Mouse (Mus musculus): ENCODE results near the gene Mef2c. TPM values are rescaled to one million over a fixed set of nuclear protein-coding genes. Genes with fewer than 3 reads are reported as not detected.

Mef2c gene
- polyA plus RNA-seq, 1 experiment from 2014 or later: 13.0 TPM

DNA sequence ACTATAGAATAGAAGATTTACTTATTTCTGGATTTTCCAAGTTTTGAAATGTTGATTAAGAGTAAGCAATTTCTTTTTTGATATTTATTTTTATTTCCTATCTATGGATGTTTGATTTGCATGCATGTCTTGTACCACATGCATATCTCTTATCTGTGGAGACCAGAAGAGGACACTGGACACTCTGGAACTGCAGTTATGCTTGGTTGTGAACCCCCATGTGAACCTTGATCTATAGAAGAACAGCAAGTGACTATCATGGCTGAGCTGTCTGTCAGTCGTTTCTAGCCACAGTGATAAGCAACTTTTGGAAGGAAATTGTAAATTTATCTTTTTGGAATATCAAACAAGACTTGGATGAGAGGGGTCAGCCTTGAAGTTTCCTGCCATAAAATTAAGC is 48.2 kb downstream of the Mef2c start:
- Histone ChIP-seq H3K27me3 (ENCODE audit: control insufficient read depth, insufficient read depth, low read depth, low read length) (no peaks in the 10 kb centered on the region), H3K9me3 (replicated peaks; ENCODE audit: control insufficient read depth, low read length) (no peaks in the 10 kb centered on the region), H3K9ac (ENCODE audit: low read depth, low read length) (no peak overlapping the region), H3K4me2 (ENCODE audit: low read depth, low read length) (no peak overlapping the region), H3K4me3 (ENCODE audit: low read depth, low read length) (no peak overlapping the region), H3K4me1 (ENCODE audit: control insufficient read depth, low read depth, low read length) (no peaks in the 10 kb centered on the region; the same call in 1 of the 2 replicates), H3K27ac (ENCODE audit: low read length) (no peak overlapping the region), H3K36me3 (ENCODE audit: control insufficient read depth, insufficient read depth) (no peaks in the 10 kb centered on the region)
- WGBS (ENCODE audit: insufficient replicate concordance): 8% methylated on average over 1 of the region's 1 CpGs
- peak; percentile 78 for ATAC-seq (ENCODE audit: low read depth)

DNA sequence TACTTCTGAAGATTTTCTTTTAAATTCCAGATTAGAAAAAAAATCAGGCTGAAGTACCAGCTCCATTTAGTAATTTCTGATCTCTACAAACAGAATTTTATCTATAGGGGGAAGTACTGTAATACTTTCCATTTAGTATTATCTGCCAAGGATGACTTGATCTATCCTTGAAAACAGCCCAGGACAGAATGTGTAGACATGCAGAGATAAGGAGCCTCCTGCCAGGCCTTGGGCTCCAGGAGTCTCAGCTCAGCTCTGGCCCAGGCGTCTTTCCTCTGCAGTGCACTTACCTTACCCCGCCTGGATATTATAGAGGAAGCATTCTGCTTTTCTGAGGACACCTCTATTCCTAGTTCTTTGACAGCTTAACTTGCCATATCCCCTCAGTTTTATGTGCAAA is 59.4 kb downstream of the Mef2c start:
- Histone ChIP-seq H3K9me3 (replicated peaks; ENCODE audit: control insufficient read depth, low read length) (no peaks in the 10 kb centered on the region), H3K36me3 (ENCODE audit: control insufficient read depth, insufficient read depth) (no peaks in the 10 kb centered on the region), H3K9ac (ENCODE audit: low read depth, low read length) (no peak overlapping the region), H3K4me1 (ENCODE audit: control insufficient read depth, low read depth, low read length) (no peaks in the 10 kb centered on the region; the same call in 1 of the 2 replicates), H3K27me3 (ENCODE audit: control insufficient read depth, insufficient read depth, low read depth, low read length) (no peaks in the 10 kb centered on the region), H3K4me2 (ENCODE audit: low read depth, low read length) (no peak overlapping the region), H3K27ac (ENCODE audit: low read length) (no peak overlapping the region), H3K4me3 (ENCODE audit: low read depth, low read length) (no peak overlapping the region)
- WGBS (ENCODE audit: insufficient replicate concordance): 36% methylated on average over 2 of the region's 2 CpGs
- ATAC-seq (ENCODE audit: low read depth): peak; percentile 56; the same call in 1 of the 2 replicates

DNA sequence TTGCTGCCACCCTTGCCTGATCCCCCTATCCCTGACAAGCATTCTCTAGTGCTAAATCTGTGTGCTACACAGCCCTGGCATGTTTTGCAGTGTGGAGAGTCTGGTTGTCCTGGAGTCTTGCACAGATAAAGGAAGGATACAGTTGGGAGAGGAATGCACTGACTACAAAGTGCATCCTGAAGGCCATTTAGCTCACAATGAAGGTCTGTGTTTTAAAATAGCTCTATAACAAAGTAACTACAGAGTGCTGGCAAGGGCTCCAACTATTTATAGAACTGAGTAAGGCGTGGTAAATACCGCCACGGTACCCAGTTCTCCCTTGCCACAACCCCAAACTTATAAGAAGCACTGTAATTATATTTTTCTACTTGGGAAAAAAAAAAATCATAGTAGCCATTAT is 61.9 kb downstream of the Mef2c start:
- H3K27me3 ChIP-seq (ENCODE audit: control insufficient read depth, insufficient read depth, low read depth, low read length): no peaks in the 10 kb centered on the region
- H3K4me1 ChIP-seq (ENCODE audit: control insufficient read depth, low read depth, low read length): peaks cover 3% of the 10 kb centered on the region
- ATAC-seq (ENCODE audit: low read depth): no peak
- H3K4me2 ChIP-seq (ENCODE audit: low read depth, low read length): no peak overlapping the region
- no peak overlapping the region for H3K27ac ChIP-seq (ENCODE audit: low read length)
- H3K9ac ChIP-seq (ENCODE audit: low read depth, low read length): no peak overlapping the region
- 33% methylated on average over 3 of the region's 3 CpGs for WGBS (ENCODE audit: insufficient replicate concordance)
- no peak overlapping the region for H3K4me3 ChIP-seq (ENCODE audit: low read depth, low read length)
- no peaks in the 10 kb centered on the region for H3K9me3 ChIP-seq (replicated peaks; ENCODE audit: control insufficient read depth, low read length)
- H3K36me3 ChIP-seq (ENCODE audit: control insufficient read depth, insufficient read depth): no peaks in the 10 kb centered on the region

DNA sequence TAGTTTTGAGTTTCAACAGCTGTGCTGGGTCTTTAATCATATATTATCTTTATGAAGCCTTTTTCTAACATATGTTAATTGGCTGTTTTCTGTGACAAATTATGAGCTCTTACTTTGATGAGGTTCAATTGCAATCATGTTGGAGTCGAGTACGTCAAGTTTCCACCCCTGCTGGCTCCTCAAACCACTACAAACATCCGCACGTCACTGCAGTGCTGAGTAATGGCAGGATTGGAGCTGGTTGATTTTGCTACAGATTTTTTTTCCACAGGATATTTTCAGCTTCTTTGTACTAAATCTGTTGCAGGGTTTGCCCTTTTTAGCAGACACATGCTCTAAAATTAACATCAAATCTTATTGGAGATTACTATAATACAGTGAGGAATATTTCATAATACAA is 62.3 kb downstream of the Mef2c start:
- 48% methylated on average over 4 of the region's 4 CpGs for WGBS (ENCODE audit: insufficient replicate concordance)

DNA sequence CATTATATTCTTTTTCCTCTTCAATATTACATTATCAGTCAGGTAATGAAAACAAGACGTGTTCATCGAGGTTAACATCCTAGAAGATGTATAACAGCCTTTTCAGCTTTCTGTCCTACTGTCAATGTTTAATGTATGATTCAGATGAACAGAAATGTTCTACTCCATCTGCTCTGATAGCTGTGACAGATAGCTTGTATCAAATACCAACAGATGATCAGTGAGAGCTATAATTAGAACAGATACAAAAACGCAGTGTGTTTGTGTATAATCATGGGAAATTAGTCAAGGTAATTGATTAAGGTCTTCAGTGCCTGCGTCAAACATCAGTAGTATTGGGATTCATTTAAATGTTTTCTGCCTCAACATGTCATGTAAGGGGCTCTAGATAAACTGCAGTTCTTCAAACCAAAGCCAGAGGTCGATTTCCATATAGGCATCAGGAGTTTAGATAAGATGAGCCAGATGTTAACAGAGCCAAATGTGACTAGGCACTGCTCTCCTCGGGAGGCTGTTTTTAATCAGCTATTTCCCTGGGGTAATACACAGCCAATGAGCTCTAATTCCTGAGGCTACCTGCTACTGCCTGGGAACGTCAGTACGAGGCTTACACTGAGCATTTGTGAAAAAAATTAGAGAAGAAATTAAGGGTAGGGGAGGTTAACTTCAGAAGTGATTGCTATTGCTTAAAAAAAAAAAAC is 63.1 kb downstream of the Mef2c start:
- 48% methylated on average over 8 of the region's 8 CpGs for WGBS (ENCODE audit: insufficient replicate concordance)

More for the DNA sequence above, 62.3 kb downstream of the Mef2c start:
- no peak for ATAC-seq (ENCODE audit: low read depth)
- H3K27me3 ChIP-seq (ENCODE audit: control insufficient read depth, insufficient read depth, low read depth, low read length): no peaks in the 10 kb centered on the region
- H3K4me1 ChIP-seq (ENCODE audit: control insufficient read depth, low read depth, low read length): peaks cover 3% of the 10 kb centered on the region
- no peak overlapping the region for H3K9ac ChIP-seq (ENCODE audit: low read depth, low read length)
- H3K27ac ChIP-seq (ENCODE audit: low read length): no peak overlapping the region
- H3K4me3 ChIP-seq (ENCODE audit: low read depth, low read length): no peak overlapping the region
- H3K36me3 ChIP-seq (ENCODE audit: control insufficient read depth, insufficient read depth): no peaks in the 10 kb centered on the region
- no peak overlapping the region for H3K4me2 ChIP-seq (ENCODE audit: low read depth, low read length)
- no peaks in the 10 kb centered on the region for H3K9me3 ChIP-seq (replicated peaks; ENCODE audit: control insufficient read depth, low read length)

DNA sequence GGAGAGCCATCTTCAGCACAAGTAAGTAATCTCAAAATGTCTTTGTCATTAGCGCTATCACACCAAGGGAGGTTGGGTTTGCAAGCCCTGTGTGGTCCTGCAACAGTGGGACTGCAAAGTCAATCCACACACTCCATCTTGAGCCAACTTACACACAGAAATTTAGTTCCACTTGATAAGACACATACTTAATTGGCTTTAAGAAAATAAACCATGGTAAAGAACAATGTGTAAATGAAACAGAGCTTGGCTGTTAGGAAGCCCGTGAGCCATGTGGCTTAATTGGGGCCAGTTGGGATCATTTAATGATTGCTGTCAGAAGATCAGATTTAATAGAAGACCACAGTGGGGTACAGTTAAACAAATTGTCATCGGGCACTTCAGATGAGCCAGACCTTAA is 63.8 kb downstream of the Mef2c start:
- Histone ChIP-seq H3K4me1 (ENCODE audit: control insufficient read depth, low read depth, low read length) (peaks cover 5% of the 10 kb centered on the region), H3K4me3 (ENCODE audit: low read depth, low read length) (no peak overlapping the region), H3K36me3 (ENCODE audit: control insufficient read depth, insufficient read depth) (no peaks in the 10 kb centered on the region), H3K27ac (ENCODE audit: low read length) (no peak overlapping the region), H3K9me3 (replicated peaks; ENCODE audit: control insufficient read depth, low read length) (no peaks in the 10 kb centered on the region), H3K4me2 (ENCODE audit: low read depth, low read length) (no peak overlapping the region), H3K27me3 (ENCODE audit: control insufficient read depth, insufficient read depth, low read depth, low read length) (no peaks in the 10 kb centered on the region), H3K9ac (ENCODE audit: low read depth, low read length) (no peak overlapping the region)
- ATAC-seq (ENCODE audit: low read depth): no peak
- WGBS (ENCODE audit: insufficient replicate concordance): 68% methylated on average over 3 of the region's 3 CpGs

More for the DNA sequence above, 63.1 kb downstream of the Mef2c start:
- Histone ChIP-seq H3K9ac (ENCODE audit: low read depth, low read length) (no peak overlapping the region), H3K4me1 (ENCODE audit: control insufficient read depth, low read depth, low read length) (peaks cover 3% of the 10 kb centered on the region), H3K9me3 (replicated peaks; ENCODE audit: control insufficient read depth, low read length) (no peaks in the 10 kb centered on the region), H3K4me2 (ENCODE audit: low read depth, low read length) (no peak overlapping the region), H3K36me3 (ENCODE audit: control insufficient read depth, insufficient read depth) (no peaks in the 10 kb centered on the region), H3K27me3 (ENCODE audit: control insufficient read depth, insufficient read depth, low read depth, low read length) (no peaks in the 10 kb centered on the region), H3K27ac (ENCODE audit: low read length) (no peak overlapping the region), H3K4me3 (ENCODE audit: low read depth, low read length) (no peak overlapping the region)
- no peak for ATAC-seq (ENCODE audit: low read depth)

DNA sequence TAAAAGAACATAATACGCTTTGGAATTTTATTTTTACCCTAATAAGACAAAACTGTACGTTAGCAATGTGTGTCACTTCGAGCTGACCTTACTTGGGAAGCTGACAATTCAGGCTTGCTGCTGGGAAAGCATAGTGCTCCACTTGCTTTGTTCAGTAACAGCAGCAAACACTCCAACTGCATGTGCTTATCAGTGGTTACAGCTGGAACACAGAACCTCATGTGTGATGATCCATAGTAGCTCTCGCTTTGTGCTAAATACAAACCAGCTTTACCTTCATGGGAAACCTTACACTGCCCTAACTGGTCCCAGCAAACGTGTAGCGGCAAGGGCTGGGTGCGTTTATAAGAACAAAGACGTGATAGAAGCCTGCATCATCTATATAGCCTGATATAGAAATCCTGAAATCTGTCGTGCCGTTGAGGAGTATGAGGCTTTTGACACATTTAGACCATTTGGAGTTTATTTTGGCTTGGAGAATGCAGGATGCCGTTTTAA is 65.0 kb downstream of the Mef2c start:
- Histone ChIP-seq H3K9me3 (replicated peaks; ENCODE audit: control insufficient read depth, low read length) (no peaks in the 10 kb centered on the region), H3K27me3 (ENCODE audit: control insufficient read depth, insufficient read depth, low read depth, low read length) (no peaks in the 10 kb centered on the region), H3K4me3 (ENCODE audit: low read depth, low read length) (no peak overlapping the region), H3K4me2 (ENCODE audit: low read depth, low read length) (no peak overlapping the region), H3K4me1 (ENCODE audit: control insufficient read depth, low read depth, low read length) (peaks cover 8% of the 10 kb centered on the region), H3K36me3 (ENCODE audit: control insufficient read depth, insufficient read depth) (no peaks in the 10 kb centered on the region), H3K27ac (ENCODE audit: low read length) (no peak overlapping the region), H3K9ac (ENCODE audit: low read depth, low read length) (no peak overlapping the region)
- 39% methylated on average over 11 of the region's 11 CpGs for WGBS (ENCODE audit: insufficient replicate concordance)
- 0 out of 2 replicates have a peak, but pooled peaks have one; percentile 17 for ATAC-seq (ENCODE audit: low read depth)

DNA sequence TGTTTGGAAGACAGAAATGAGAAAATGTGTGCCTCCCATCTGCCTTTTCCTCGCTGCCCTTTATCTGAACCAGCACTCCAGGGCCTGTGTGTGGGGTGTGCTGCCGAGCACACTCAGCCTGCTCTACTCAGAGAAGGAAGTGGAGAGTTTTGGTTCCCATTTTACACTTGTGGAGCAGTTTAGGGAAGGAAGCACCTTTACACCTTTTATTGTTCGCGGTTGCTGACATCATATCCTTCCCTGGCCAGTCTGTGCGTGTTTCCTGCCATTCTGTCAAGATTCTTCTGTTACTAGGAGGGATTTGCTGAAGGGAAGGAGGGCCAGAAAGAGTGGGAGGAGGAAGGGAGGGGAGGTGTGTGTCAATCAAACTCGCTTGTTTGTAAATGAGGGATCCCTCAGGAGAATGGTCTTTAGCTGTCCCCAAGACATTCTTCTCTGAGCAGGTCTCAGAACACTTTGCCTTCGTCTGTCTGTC is 68.2 kb downstream of the Mef2c start:
- Histone ChIP-seq H3K4me3 (ENCODE audit: low read depth, low read length) (peak overlapping the region; percentile 13), H3K4me2 (ENCODE audit: low read depth, low read length) (peak overlapping the region; percentile 46), H3K36me3 (ENCODE audit: control insufficient read depth, insufficient read depth) (no peaks in the 10 kb centered on the region), H3K4me1 (ENCODE audit: control insufficient read depth, low read depth, low read length) (peaks cover 8% of the 10 kb centered on the region), H3K27ac (ENCODE audit: low read length) (peak overlapping the region; percentile 48; the same call in 1 of the 2 replicates), H3K9ac (ENCODE audit: low read depth, low read length) (no peak overlapping the region), H3K9me3 (replicated peaks; ENCODE audit: control insufficient read depth, low read length) (no peaks in the 10 kb centered on the region), H3K27me3 (ENCODE audit: control insufficient read depth, insufficient read depth, low read depth, low read length) (no peaks in the 10 kb centered on the region)
- WGBS (ENCODE audit: insufficient replicate concordance): 3% methylated on average over 7 of the region's 7 CpGs
- peak; percentile 83 for ATAC-seq (ENCODE audit: low read depth)

DNA sequence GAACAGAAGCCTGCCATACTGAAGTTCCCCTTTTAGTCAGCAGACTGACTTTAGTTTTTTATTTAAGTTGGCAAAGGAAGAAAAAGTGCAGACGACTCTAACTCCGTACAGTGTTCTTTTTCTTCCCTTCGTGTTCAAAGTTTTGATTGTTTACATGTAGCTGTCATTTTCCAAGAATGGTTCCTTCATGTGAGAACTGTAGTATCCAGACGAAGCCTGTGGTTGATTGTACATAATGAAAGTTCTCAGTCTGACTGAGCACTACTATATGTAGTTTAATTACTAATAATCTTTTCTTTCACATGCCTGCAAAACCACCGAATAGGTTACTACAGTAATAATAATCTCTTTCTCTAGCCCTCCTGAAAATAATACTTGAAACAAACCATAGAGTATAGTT is 68.6 kb downstream of the Mef2c start:
- H3K4me2 ChIP-seq (ENCODE audit: low read depth, low read length): peak overlapping the region; percentile 46
- peak overlapping the region; percentile 15; the same call in 1 of the 2 replicates for H3K27ac ChIP-seq (ENCODE audit: low read length)
- no peaks in the 10 kb centered on the region for H3K27me3 ChIP-seq (ENCODE audit: control insufficient read depth, insufficient read depth, low read depth, low read length)
- ATAC-seq (ENCODE audit: low read depth): no peak
- H3K9me3 ChIP-seq (replicated peaks; ENCODE audit: control insufficient read depth, low read length): no peaks in the 10 kb centered on the region
- H3K9ac ChIP-seq (ENCODE audit: low read depth, low read length): no peak overlapping the region
- 16% methylated on average over 5 of the region's 5 CpGs for WGBS (ENCODE audit: insufficient replicate concordance)
- no peaks in the 10 kb centered on the region for H3K36me3 ChIP-seq (ENCODE audit: control insufficient read depth, insufficient read depth)
- peak overlapping the region; percentile 13 for H3K4me3 ChIP-seq (ENCODE audit: low read depth, low read length)
- H3K4me1 ChIP-seq (ENCODE audit: control insufficient read depth, low read depth, low read length): peaks cover 8% of the 10 kb centered on the region

Measured in liver, embryonic 16.5 days (tissue).